Mouse (Mus musculus) cerebellum, adult 9-10 months (tissue): ENCODE measurements around the gene Arhgef9.

Experiments
- DNase-seq: peaks from one replicate; pipeline ENCODE4 v3.0.0; 2022

Arhgef9 gene

GRCm38 (mm10) chrX:95196104-95196919 is at the start of gene Arhgef9:
Gene Arhgef9 (minus strand): TSS chrX:95196856.
- peak; percentile 29 for DNase-seq

GRCm38 (mm10) chrX:95238896-95239295 is 42.2 kb upstream of the Arhgef9 start:
- no peak for DNase-seq

DNA sequence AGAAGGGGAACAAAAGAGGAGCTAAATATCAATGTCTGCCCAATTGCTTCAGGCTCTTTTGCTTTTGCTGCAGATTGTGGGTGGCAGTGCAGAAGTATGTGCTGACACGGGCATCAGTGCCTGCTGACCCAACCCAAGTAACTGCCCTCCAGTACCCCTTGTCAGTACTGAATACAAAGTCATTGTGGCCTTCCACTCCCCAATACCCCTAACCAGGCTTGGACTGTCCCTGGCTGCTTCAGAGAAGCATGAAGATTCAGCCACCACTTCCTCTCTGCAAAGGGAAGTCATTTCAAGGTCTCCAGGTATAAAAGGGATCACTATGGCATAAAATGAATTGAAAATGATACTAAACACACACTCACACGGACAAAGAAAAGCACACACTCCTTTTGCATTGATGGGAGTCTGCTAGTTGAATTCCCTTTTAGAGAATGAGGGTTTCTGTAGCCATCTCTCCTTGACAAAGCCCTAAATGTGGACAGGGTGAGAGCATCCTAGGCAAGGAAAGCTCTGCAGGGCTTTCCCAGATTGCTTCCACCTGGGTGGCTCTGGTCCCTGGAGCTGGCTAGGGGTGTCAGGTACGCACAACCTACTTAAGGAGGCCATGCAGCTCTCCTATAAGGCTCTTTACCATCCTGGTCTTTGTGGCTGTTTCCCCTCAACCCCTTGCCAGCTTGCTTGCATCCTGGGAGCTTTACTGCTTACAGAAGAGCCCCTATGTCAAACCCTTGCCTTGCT is 1.1 kb downstream of the Arhgef9 start:
- peak; percentile 44 for DNase-seq

- DNase-seq: peak; percentile 71
These were observed 20.7 kb downstream of the Arhgef9 start for GRCm38 (mm10) chrX:95175978-95176377.

GRCm38 (mm10) chrX:95166317-95166716 is 30.3 kb downstream of the Arhgef9 start:
- DNase-seq: peak; percentile 91

DNA sequence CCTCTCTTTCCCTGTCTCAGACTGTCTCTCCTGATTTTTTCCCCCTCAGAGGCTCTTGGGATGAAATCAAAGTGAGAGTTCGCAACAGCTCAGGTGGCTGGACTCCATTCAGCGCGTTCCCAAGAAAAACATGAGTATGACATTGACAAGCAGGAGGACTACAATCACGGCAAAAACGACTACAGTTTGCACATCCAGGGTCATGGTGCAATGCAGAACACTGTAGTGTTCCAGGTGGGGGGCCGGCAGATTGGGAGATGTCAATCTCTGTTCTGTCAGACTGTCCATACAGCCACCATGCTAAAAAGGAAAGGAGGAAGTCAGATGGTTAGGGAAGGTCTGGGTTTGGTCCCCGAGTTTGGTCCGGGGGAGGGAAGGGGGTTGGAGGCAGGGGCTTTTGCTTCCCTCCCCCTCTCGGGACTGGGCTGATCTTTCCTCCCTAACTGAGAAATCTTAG is 31.0 kb downstream of the Arhgef9 start:
- peak; percentile 57 for DNase-seq

GRCm38 (mm10) chrX:95164140-95164539 is 32.5 kb downstream of the Arhgef9 start:
- peak; percentile 52 for DNase-seq

DNA sequence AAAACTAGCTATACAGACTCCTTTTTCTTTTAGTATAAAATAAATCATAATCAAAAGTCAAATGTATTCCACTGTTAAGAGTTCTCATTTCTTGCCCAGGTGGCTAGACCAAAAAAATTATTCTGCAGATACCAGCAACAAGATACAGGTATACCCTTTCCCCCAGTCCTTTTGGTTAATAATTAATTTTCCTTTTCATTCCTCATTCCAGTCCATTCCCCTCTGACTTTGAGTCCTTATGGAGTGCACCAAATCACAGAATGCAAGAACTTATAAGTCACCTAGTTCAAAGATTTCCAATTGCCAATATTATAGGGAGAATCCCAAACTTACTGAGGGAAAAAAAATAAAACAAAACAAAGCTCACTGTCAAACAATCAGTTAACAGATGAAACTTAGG is 33.2 kb downstream of the Arhgef9 start:
- DNase-seq: no peak

DNA sequence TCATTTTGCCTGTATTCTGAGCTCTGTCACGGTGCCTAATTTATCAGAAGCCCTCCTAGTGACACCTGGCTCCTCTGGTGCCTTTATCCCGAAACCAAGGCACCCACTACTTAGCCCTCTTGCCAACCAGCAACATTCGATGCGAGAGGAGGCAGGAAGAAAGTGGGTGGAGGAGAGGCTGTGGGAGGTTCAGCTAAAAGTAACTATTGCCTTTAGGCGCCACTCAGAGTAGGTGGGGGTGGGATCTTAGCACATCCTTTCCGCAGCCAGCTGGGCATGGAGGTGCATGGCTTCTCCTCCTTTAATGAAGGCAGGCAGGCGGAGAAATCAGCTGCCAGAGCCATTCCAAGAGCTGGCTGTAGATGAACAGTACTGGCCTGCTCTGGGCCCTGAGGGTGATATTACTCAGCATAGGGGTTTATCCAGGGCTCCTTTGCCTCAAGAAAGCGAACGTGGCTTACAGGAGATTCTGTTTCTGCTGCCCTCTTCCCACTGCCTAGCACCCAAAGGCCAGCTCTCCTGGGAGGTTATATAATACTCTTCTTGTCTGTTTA is 39.7 kb downstream of the Arhgef9 start:
- peak; percentile 21 for DNase-seq

GRCm38 (mm10) chrX:95138636-95139035 is 58.0 kb downstream of the Arhgef9 start:
- no peak for DNase-seq

- no peak for DNase-seq
These were observed 63.2 kb downstream of the Arhgef9 start for GRCm38 (mm10) chrX:95133502-95133901.

GRCm38 (mm10) chrX:95132996-95133395 is 63.7 kb downstream of the Arhgef9 start:
- no peak for DNase-seq

DNA sequence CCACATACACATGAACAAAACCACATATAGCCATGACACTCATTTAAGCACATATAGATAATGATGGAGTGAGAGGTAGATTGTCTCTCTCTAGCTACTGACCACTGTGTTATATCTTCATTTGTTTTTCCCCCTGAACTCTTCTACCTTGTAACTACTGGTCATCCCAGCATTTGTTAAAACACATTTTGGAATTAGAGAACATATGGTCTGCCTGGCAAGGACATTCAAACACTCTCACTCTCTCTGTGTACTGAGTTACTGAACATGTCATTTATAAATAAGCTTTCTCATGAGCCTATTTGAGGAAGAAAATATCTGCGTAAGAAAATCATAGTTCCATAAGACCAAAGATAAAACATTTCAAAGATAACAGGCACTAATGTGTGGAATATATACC is 64.9 kb downstream of the Arhgef9 start:
- peak; percentile 72 for DNase-seq

DNA sequence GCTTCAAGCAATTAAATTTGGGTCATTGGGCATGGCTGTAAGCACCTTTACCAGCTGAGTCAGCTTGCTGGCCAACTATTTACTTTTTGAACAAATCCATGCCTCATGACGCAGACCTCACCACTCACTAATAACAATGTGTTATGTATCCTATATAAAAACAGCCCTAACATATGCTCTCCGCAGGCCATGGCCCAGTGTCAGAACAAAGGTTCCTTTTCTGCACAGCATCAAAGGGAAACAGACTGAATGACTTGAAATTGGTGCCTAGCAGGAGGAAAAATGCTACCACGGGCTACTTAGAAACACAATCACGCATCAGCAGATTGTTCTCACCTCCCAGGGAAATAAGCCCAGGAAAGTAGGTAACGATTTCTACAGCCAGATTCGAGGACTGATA is 73.2 kb downstream of the Arhgef9 start:
- peak; percentile 72 for DNase-seq

GRCm38 (mm10) chrX:95104361-95104760 is 92.3 kb downstream of the Arhgef9 start:
- DNase-seq: no peak

GRCm38 (mm10) chrX:95087674-95088073 is 109.0 kb downstream of the Arhgef9 start:
- no peak for DNase-seq

DNA sequence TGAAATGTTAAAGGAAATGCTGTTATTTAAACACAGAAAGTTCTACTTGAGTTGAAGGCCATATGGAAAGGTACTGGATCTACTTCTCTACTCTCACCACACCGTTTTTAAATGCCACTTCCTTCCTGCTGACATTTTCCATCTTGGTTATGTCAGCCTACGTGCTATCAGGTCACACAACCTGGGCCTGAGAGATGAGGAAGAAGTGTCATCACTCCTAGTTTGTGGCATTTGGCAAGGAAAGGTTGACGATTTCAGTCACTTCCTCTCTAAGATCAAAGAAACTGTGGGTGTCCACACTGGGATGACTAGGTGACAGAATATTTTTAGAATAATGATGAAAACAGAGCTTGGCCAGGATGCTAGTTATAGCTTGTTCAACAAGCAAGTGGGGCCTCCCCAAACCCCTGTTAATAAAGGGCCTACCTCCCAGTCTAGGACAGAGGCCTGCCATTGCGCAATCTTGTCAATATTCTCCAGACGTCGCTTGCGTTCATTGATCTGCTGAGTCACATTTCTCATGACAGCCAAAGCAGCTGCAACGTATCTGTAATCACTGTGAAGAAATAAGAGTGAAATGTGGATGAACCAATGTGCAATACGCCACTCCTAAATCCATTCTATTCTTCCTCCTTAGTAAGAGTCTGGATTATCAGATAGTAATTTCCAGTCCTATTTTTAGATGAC is 119.5 kb downstream of the Arhgef9 start:
- no peak for DNase-seq

GRCm38 (mm10) chrX:95027907-95028306 is 168.7 kb downstream of the Arhgef9 start:
- no peak for DNase-seq

- DNase-seq: peak; percentile 75
These were observed 170.2 kb downstream of the Arhgef9 start, which contains the start of gene Spin4 for GRCm38 (mm10) chrX:95026361-95026892. Gene Spin4 (minus strand): TSS chrX:95026682.

DNA sequence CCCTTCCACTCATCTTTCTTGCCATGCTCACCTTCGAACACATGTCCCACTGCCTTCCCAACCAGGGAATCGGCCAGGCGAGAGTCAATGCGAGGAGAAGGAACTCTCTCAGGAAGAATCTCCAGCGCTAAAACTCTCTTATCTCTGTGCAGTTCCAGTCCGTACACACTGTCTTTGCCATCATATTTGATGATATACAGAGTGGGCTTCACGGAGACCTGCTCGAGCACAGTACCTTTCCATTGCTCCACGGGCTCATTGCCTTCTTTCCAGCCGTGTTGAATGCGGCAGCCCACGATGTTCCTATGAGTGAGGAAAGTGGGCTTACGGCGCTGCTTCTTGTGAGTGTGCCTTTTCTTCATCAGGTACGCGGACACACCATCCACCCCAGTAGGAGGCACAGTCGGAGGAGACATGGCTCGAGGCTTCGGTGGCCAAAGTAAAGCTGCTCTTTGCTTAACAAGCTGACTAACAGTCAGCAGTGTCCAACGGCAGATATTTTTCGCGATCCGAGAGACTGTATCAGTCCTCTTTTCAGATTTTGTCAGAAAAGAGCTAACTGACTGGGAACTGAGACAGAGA is 170.8 kb downstream of the Arhgef9 start:
- no peak for DNase-seq

DNA sequence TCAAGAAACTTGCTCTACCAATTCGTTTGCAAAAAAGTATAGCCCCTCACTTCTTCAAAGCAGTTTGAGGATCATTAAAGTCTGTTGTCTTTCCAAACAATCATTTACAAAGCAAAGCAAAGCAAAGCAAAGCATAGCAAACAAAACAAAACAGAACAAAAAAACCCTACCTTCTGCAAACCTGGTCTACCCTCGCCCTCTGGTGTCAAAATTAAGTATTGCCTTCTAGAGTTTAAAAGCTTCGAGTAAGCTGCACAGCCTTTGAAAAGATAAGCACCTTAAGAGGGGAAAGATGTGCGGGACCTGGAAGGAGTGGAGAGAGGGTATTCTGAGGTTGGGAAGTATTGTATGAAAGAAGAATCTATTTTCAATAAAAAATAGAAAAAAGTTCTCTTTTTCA is 184.6 kb downstream of the Arhgef9 start:
- DNase-seq: peak; percentile 35
